Mouse (Mus musculus): ENCODE measurements around the gene Gm11084. TPM values are rescaled to one million over a fixed set of nuclear protein-coding genes. Genes with fewer than 3 reads are reported as not detected.

Gene Gm11084
- polyA plus RNA-seq, 1 experiment from 2014 or later = not detected

- Histone ChIP-seq H3K27me3 (ENCODE audit: insufficient read depth, low read length) (no peaks in the 10 kb centered on the region), H3K4me2 (ENCODE audit: low read depth, low read length) (no peak overlapping the region), H3K27ac (ENCODE audit: low read depth) (no peak overlapping the region), H3K9ac (replicated peaks) (no peak overlapping the region), H3K4me1 (ENCODE audit: insufficient read depth) (no peaks in the 10 kb centered on the region), H3K36me3 (replicated peaks; ENCODE audit: insufficient read depth, low read length) (no peaks in the 10 kb centered on the region), H3K4me3 (ENCODE audit: low read depth, low read length) (no peak overlapping the region), H3K9me3 (ENCODE audit: low read length) (no peaks in the 10 kb centered on the region)
- ATAC-seq (no peak), DNase-seq (no peak)
- 87% methylated on average over 10 of the region's 10 CpGs for WGBS (ENCODE audit: insufficient replicate concordance)
- TF ChIP-seq CTCF (IDR thresholded peaks at IDR 0.05; ENCODE audit: low read depth) (no peak), EP300 (IDR thresholded peaks at IDR 0.05; ENCODE audit: low read depth) (no peak)
Measured at GRCm38 (mm10) chr2:72924981-72925380, 61.5 kb downstream of the Gm11084 start.

Small RNAs within 50 kb of the gene (microRNA-seq; reads per million reads assigned to microRNA genes)
- not detected for gene Gm25960

Other genes starting within 250 kb of the Gm11084 start
- 20.5 and 21.8 TPM in 2 replicates for gene Sp3, start 6.3 kb downstream of the Gm11084 start, polyA plus RNA-seq (2015; fragmentation: Nextera tagmentation; extraction: Ambion mirVana)
- gene Ola1, start 232.2 kb upstream of the Gm11084 start, polyA plus RNA-seq (2015; fragmentation: Nextera tagmentation; extraction: Ambion mirVana) = 34.4 and 36.5 TPM in 2 replicates